Mouse (Mus musculus) heart, adult 2 months (tissue): ENCODE data around the gene Olfr69. TPM values are rescaled to one million over a fixed set of nuclear protein-coding genes. Genes with fewer than 3 reads are reported as not detected.
"Not testable (repeated sequence)": the region's sequence is repeated elsewhere in the genome, so short reads cannot be mapped to it uniquely, and the experiment has no call there.

ENCODE experiments used
- DNase-seq, 2 experiments: peaks; one replicate each; pipeline ENCODE4 v3.0.0; 2021
- H3K27ac ChIP-seq: fragments of 200-600 bp; 2 replicates; pipeline ENCODE4 v1.8.1; 2022
- H3K27me3 ChIP-seq: fragments of 200-500 bp; 2 replicates; pipeline ENCODE4 v1.6.1; 2012; ENCODE audit warnings: mild to moderate bottlenecking, low read length, inconsistent platforms, mixed read lengths; ENCODE audit not compliant: control insufficient read depth, insufficient read depth
- H3K36me3 ChIP-seq: fragments of 200-500 bp; 2 replicates; pipeline ENCODE4 v1.6.1; 2012; ENCODE audit warnings: low read length, inconsistent platforms; ENCODE audit not compliant: control insufficient read depth, insufficient read depth
- H3K4me1 ChIP-seq: fragments of 200-500 bp; 2 replicates; pipeline ENCODE4 v1.6.1; 2011; ENCODE audit warnings: low read length; ENCODE audit not compliant: control insufficient read depth, insufficient read depth
- H3K4me3 ChIP-seq: fragments of 200-600 bp; 2 replicates; pipeline ENCODE4 v1.8.1; 2022
- H3K79me2 ChIP-seq: fragments of 200-500 bp; replicated peaks from 2 replicates; pipeline ENCODE4 v1.6.1; 2012; ENCODE audit warnings: mild to moderate bottlenecking, inconsistent platforms, low read length, moderate library complexity, mixed read lengths; ENCODE audit not compliant: control insufficient read depth, insufficient read depth
- H3K9ac ChIP-seq: fragments of 200-500 bp; 2 replicates; pipeline ENCODE4 v1.6.1; 2012; ENCODE audit warnings: low read depth, mild to moderate bottlenecking, control low read depth, inconsistent platforms, low read length, mixed read lengths
- CTCF ChIP-seq: fragments of 200-600 bp; IDR thresholded peaks from 2 replicates; pipeline ENCODE4 v1.8.1; 2022; ENCODE audit warnings: antibody characterized with exemption, mild to moderate bottlenecking, moderate library complexity
- EP300 ChIP-seq: fragments of 200-500 bp; IDR thresholded peaks from 2 replicates; pipeline ENCODE4 v1.6.1; 2011; ENCODE audit warnings: low read depth, low read length, control low read depth; ENCODE audit not compliant: insufficient read depth
- POLR2A ChIP-seq: fragments of 200-500 bp; IDR thresholded peaks from 2 replicates; pipeline ENCODE4 v1.6.1; 2011; ENCODE audit warnings: mild to moderate bottlenecking, low read depth, low read length, control low read depth; ENCODE audit not compliant: insufficient read depth
- WGBS: fragments of 180-500 bp; shearing (Covaris S2); methylation state at CpG from one replicate; pipeline ENCODE4 v1.1.7; 2018; 5-methylcytosine and 5-hydroxymethylcytosine counted together
- intact Hi-C: fragments of 180-260 bp; cut with DNase I; formaldehyde crosslinking; loops from one replicate; pipeline ENCODE4 v1.15.1; 2025
- long read RNA-seq: library from polyadenylated mRNA; stranded (forward); transcript quantifications from one replicate; pipeline ENCODE4 v2.0.0, GENCODE M21; 2021
- polyA plus RNA-seq: library from polyadenylated mRNA; depleted of rRNA; stranded (reverse); fragments of >200 nt; gene quantifications from 2 replicates; pipeline ENCODE4 v1.2.3, GENCODE M21; 2012; rRNA removed
- total RNA-seq, 2 experiments: library from RNA; stranded (reverse); gene quantifications; 2 replicates each; pipeline ENCODE4 v1.2.3; 2021

The Olfr69 gene
- total RNA-seq (not detected), polyA plus RNA-seq (not detected in 2 replicates)
- long read RNA-seq = 0 reads

- H3K79me2 ChIP-seq = no peaks in the 10 kb centered on the region
- no peak for DNase-seq
- H3K27ac ChIP-seq = no peak within 1 kb of the TSS
- no peak within 1 kb of the TSS for H3K4me3 ChIP-seq
- TF ChIP-seq CTCF (no peak), POLR2A (no peak), EP300 (no peak)
- H3K27me3 ChIP-seq = no peaks in the 10 kb centered on the region
- WGBS = 59% methylated on average over 2 of the region's 2 CpGs
- H3K9ac ChIP-seq = no peak within 1 kb of the TSS
- intact Hi-C loops = no loop called here
- no peaks in the 10 kb centered on the region for H3K4me1 ChIP-seq
- H3K36me3 ChIP-seq = no peaks in the 10 kb centered on the region
These were observed at the start of gene Olfr69 for GRCm38 (mm10) chr7:103771494-103771893. Gene Olfr69 (minus strand): TSS chr7:103771594.

- H3K4me1 ChIP-seq, H3K9ac ChIP-seq, H3K27me3 ChIP-seq, intact Hi-C loops, H3K27ac ChIP-seq, DNase-seq, H3K36me3 ChIP-seq, H3K4me3 ChIP-seq, H3K79me2 ChIP-seq: not testable (repeated sequence)
- no CpG with 5 or more reads among the region's 2 CpGs for WGBS
These were observed 43.7 kb upstream of the Olfr69 start for GRCm38 (mm10) chr7:103815085-103815484.

GRCm38 (mm10) chr7:103813766-103814165, 42.4 kb upstream of the Olfr69 start, which contains the start of gene Hbb-bt:
Gene Hbb-bt (minus strand): TSS chr7:103813996.
- WGBS = 86% methylated on average over 3 of the region's 3 CpGs
- no peak within 1 kb of the TSS for H3K4me3 ChIP-seq
- TF ChIP-seq EP300 (no peak), POLR2A (no peak), CTCF (no peak)
- H3K4me1 ChIP-seq = no peaks in the 10 kb centered on the region
- no peak within 1 kb of the TSS for H3K9ac ChIP-seq
- DNase-seq = no peak
- H3K79me2 ChIP-seq = no peaks in the 10 kb centered on the region
- H3K27me3 ChIP-seq = no peaks in the 10 kb centered on the region
- H3K27ac ChIP-seq = no peak within 1 kb of the TSS
- intact Hi-C loops = no loop called here
- H3K36me3 ChIP-seq = no peaks in the 10 kb centered on the region

GRCm38 (mm10) chr7:103813152-103813551, 41.8 kb upstream of the Olfr69 start:
- intact Hi-C loops, H3K36me3 ChIP-seq, H3K27ac ChIP-seq, H3K4me1 ChIP-seq, H3K79me2 ChIP-seq, H3K27me3 ChIP-seq, H3K9ac ChIP-seq, DNase-seq, H3K4me3 ChIP-seq: not testable (repeated sequence)
- WGBS = no CpG with 5 or more reads among the region's 3 CpGs

- intact Hi-C loops = no loop called here
- Histone ChIP-seq H3K27me3 (no peaks in the 10 kb centered on the region), H3K4me1 (no peaks in the 10 kb centered on the region), H3K79me2 (no peaks in the 10 kb centered on the region), H3K4me3 (no peak overlapping the region), H3K27ac (no peak overlapping the region), H3K9ac (no peak overlapping the region), H3K36me3 (no peaks in the 10 kb centered on the region)
- TF ChIP-seq CTCF = no peak
- no peak for TF ChIP-seq EP300
- TF ChIP-seq POLR2A = no peak
- 25% methylated on average over 1 of the region's 1 CpGs for WGBS
- no peak for DNase-seq
These were observed 40.8 kb upstream of the Olfr69 start for GRCm38 (mm10) chr7:103812174-103812573.

GRCm38 (mm10) chr7:103811223-103811845, 39.9 kb upstream of the Olfr69 start:
- intact Hi-C loops = no loop called here
- 71% methylated on average over 1 of the region's 1 CpGs for WGBS
- no peak overlapping the region for H3K9ac ChIP-seq
- H3K79me2 ChIP-seq = no peaks in the 10 kb centered on the region
- no peaks in the 10 kb centered on the region for H3K27me3 ChIP-seq
- no peaks in the 10 kb centered on the region for H3K4me1 ChIP-seq
- no peak overlapping the region for H3K27ac ChIP-seq
- TF ChIP-seq EP300 (no peak), POLR2A (no peak), CTCF (no peak)
- no peak overlapping the region for H3K4me3 ChIP-seq
- no peak for DNase-seq
- H3K36me3 ChIP-seq = no peaks in the 10 kb centered on the region
